Comparison of ENCODE assay signal across 19 mouse cellular contexts in genomic region chr5:72747384-72747783, GRCm38 (mm10). TPM values are rescaled to one million over a fixed set of nuclear protein-coding genes. Genes with fewer than 3 reads are reported as not detected.
DNase-seq lines count a peak whose midpoint lies in the region; ATAC-seq and TF ChIP-seq lines count a peak whose summit lies in the region.
"Had no signal": no experiment of that assay in that cellular context is flagged by ENCODE, and none has a peak within 500 bp of the region (broad histone marks: within the 10 kb centered on the region; RNA-seq: fewer than 3 reads in every experiment).

No protein-coding gene starts in this region.

- H3K4me3 ChIP-seq in forebrain, postnatal 0 days (ENCODE audit: low read depth, low read length), result no peak overlapping the region
- no peak overlapping the region for H3K4me3 ChIP-seq in forebrain, embryonic 12.5 days (replicated peaks)
- no peak overlapping the region for H3K4me3 ChIP-seq in cortical plate, adult 2 months (ENCODE audit: insufficient read depth, low read length)
- no peak overlapping the region for H3K4me3 ChIP-seq in hindbrain, embryonic 16.5 days (ENCODE audit: low read length)
- H3K4me3 ChIP-seq: embryonic facial prominence, embryonic 15.5 days; forebrain, embryonic 15.5 days; liver, embryonic 13.5 days; megakaryocyte, embryonic 14.5 days; neural tube, embryonic 13.5 days; stomach, embryonic 15.5 days had no signal

- H3K27me3 ChIP-seq in forebrain, postnatal 0 days (ENCODE audit: insufficient read depth, low read length), result no peaks in the 10 kb centered on the region
- no peaks in the 10 kb centered on the region for H3K27me3 ChIP-seq in forebrain, embryonic 12.5 days
- no peaks in the 10 kb centered on the region for H3K27me3 ChIP-seq in hindbrain, embryonic 16.5 days (replicated peaks; ENCODE audit: control insufficient read depth, insufficient read depth, low read length)
- H3K27me3 ChIP-seq: embryonic facial prominence, embryonic 15.5 days; forebrain, embryonic 15.5 days; liver, embryonic 13.5 days; neural tube, embryonic 13.5 days; stomach, embryonic 15.5 days had no signal

- no peak for ATAC-seq in forebrain, postnatal 0 days
- ATAC-seq in forebrain, embryonic 12.5 days (ENCODE audit: low FRiP score), result no peak
- ATAC-seq in hindbrain, embryonic 16.5 days, result no peak
- ATAC-seq: forebrain, embryonic 15.5 days; lung, postnatal 0 days had no signal

- 61% methylated on average over 4 of the region's 4 CpGs for WGBS in forebrain, postnatal 0 days
- 92% methylated on average over 4 of the region's 4 CpGs for WGBS in forebrain, embryonic 12.5 days
- 77% methylated on average over 4 of the region's 4 CpGs for WGBS in hindbrain, embryonic 16.5 days

- no peak for TF ChIP-seq CTCF in forebrain, postnatal 0 days (IDR thresholded peaks at IDR 0.05; ENCODE audit: low read depth)
- TF ChIP-seq CTCF in cortical plate, adult 2 months (IDR thresholded peaks at IDR 0.05; ENCODE audit: extremely low read depth, insufficient read depth, low read length), result no peak

- DNase-seq in forebrain, postnatal 0 days, result peak; percentile 53
- DNase-seq in left cerebral cortex, adult 18-20 months (ENCODE audit: low spot score in 2 of 2), result peak; percentile 56 to 71
- DNase-seq in right cerebral cortex, postnatal 10 days (ENCODE audit: low spot score in 2 of 2), result peak; percentile 81 to 90
- DNase-seq in heart, postnatal 25 days (ENCODE audit: low spot score), result no peak
- DNase-seq in gastrocnemius, adult 8-10 months (ENCODE audit: low spot score in 2 of 2), result no peak
- DNase-seq: adrenal gland, adult 2 months; cerebellum, postnatal 25 days; liver, embryonic 13.5 days; thymus, postnatal 4 days had no signal

- no peak for TF ChIP-seq POLR2A in cortical plate, adult 2 months (IDR thresholded peaks at IDR 0.05; ENCODE audit: extremely low read depth, insufficient read depth, low read length)

- intact Hi-C loops in heart, postnatal 25 days (cut with DNase I), result no loop called here

- no peaks in the 10 kb centered on the region for H3K4me1 ChIP-seq in forebrain, postnatal 0 days (ENCODE audit: insufficient read depth)
- H3K4me1 ChIP-seq in forebrain, embryonic 12.5 days, result no peaks in the 10 kb centered on the region
- H3K4me1 ChIP-seq in cortical plate, adult 2 months (ENCODE audit: control insufficient read depth, insufficient read depth, low read length), result peaks cover 2% of the 10 kb centered on the region; the same call in 1 of the 2 replicates
- no peaks in the 10 kb centered on the region for H3K4me1 ChIP-seq in hindbrain, embryonic 16.5 days (ENCODE audit: control insufficient read depth, insufficient read depth, low read depth, low read length)
- H3K4me1 ChIP-seq: embryonic facial prominence, embryonic 15.5 days; megakaryocyte, embryonic 14.5 days; stomach, embryonic 15.5 days had no signal

- no peak overlapping the region for H3K9ac ChIP-seq in forebrain, postnatal 0 days
- no peak overlapping the region for H3K9ac ChIP-seq in forebrain, embryonic 12.5 days
- no peak overlapping the region for H3K9ac ChIP-seq in hindbrain, embryonic 16.5 days (ENCODE audit: low read depth, low read length)
- H3K9ac ChIP-seq: embryonic facial prominence, embryonic 15.5 days; forebrain, embryonic 15.5 days; liver, embryonic 13.5 days; neural tube, embryonic 13.5 days; stomach, embryonic 15.5 days had no signal

- H3K36me3 ChIP-seq in forebrain, postnatal 0 days (ENCODE audit: insufficient read depth), result no peaks in the 10 kb centered on the region
- H3K36me3 ChIP-seq in forebrain, embryonic 12.5 days (replicated peaks), result no peaks in the 10 kb centered on the region
- H3K36me3 ChIP-seq in hindbrain, embryonic 16.5 days (ENCODE audit: control insufficient read depth, insufficient read depth, low read length), result no peaks in the 10 kb centered on the region
- H3K36me3 ChIP-seq: embryonic facial prominence, embryonic 15.5 days; forebrain, embryonic 15.5 days; liver, embryonic 13.5 days; neural tube, embryonic 13.5 days; stomach, embryonic 15.5 days had no signal

- no peaks in the 10 kb centered on the region for H3K9me3 ChIP-seq in forebrain, postnatal 0 days (ENCODE audit: low read length)
- no peaks in the 10 kb centered on the region for H3K9me3 ChIP-seq in forebrain, embryonic 12.5 days
- H3K9me3 ChIP-seq in hindbrain, embryonic 16.5 days (ENCODE audit: control insufficient read depth, low read length), result no peaks in the 10 kb centered on the region
- H3K9me3 ChIP-seq: embryonic facial prominence, embryonic 15.5 days; forebrain, embryonic 15.5 days; liver, embryonic 13.5 days; megakaryocyte, embryonic 14.5 days; neural tube, embryonic 13.5 days; stomach, embryonic 15.5 days had no signal

- H3K4me2 ChIP-seq in forebrain, postnatal 0 days (ENCODE audit: low read depth), result no peak overlapping the region
- no peak overlapping the region for H3K4me2 ChIP-seq in forebrain, embryonic 12.5 days
- no peak overlapping the region for H3K4me2 ChIP-seq in hindbrain, embryonic 16.5 days (ENCODE audit: low read length)
- H3K4me2 ChIP-seq: embryonic facial prominence, embryonic 15.5 days; forebrain, embryonic 15.5 days; liver, embryonic 13.5 days; neural tube, embryonic 13.5 days; stomach, embryonic 15.5 days had no signal

- no peak overlapping the region for H3K27ac ChIP-seq in forebrain, postnatal 0 days (ENCODE audit: low read depth, low read length)
- H3K27ac ChIP-seq in forebrain, embryonic 12.5 days, result no peak overlapping the region
- 0 out of 2 replicates have a peak overlapping the region, but pooled peaks have one; percentile 1 for H3K27ac ChIP-seq in cortical plate, adult 2 months (ENCODE audit: insufficient read depth, low read length)
- H3K27ac ChIP-seq in hindbrain, embryonic 16.5 days (ENCODE audit: low read depth, low read length), result no peak overlapping the region
- H3K27ac ChIP-seq: embryonic facial prominence, embryonic 15.5 days; forebrain, embryonic 15.5 days; liver, embryonic 13.5 days; neural tube, embryonic 13.5 days; stomach, embryonic 15.5 days had no signal

RNA-seq across cellular contexts. Expression of gene Txk, which starts 5.2 kb away (rescaled TPM):
- not detected in 2 replicates for total RNA-seq in forebrain, postnatal 0 days (2014; rRNA removed)
- polyA plus RNA-seq in forebrain, postnatal 0 days (2015; fragmentation: Nextera tagmentation; extraction: Ambion mirVana), result 0.06 and 0.13 TPM in 2 replicates
- polyA plus RNA-seq in forebrain, embryonic 12.5 days (2016; fragmentation: Nextera tagmentation; extraction: Ambion mirVana), result not detected in 2 replicates
- polyA plus RNA-seq in cortical plate, adult 2 months (2012; rRNA removed), result 0.13 and 0.21 TPM in 2 replicates
- total RNA-seq in left cerebral cortex, adult 18-20 months (2021), result under 1 TPM; 0.19 to 0.35 TPM
- 0.22 and 0.23 TPM in 2 replicates for polyA plus RNA-seq in hindbrain, embryonic 16.5 days (2015; fragmentation: Nextera tagmentation; extraction: Ambion mirVana)
- total RNA-seq in heart, postnatal 25 days (2021), result under 1 TPM; 0.08 to 0.14 TPM
- not detected for total RNA-seq in gastrocnemius, adult 8-10 months (2022)
- polyA plus RNA-seq: adrenal gland, adult 2 months; forebrain, embryonic 15.5 days; kidney, embryonic 14.5 days; liver, embryonic 13.5 days had no signal

Comparison
In these comparisons a context has a peak if more than half of its experiments do, and no peak if none do; other contexts are left out.
1. DNase-seq: peak in forebrain, postnatal 0 days (single experiment), left cerebral cortex, adult 18-20 months (2 of 2) and right cerebral cortex, postnatal 10 days (2 of 2); none in heart, postnatal 25 days (single experiment) and gastrocnemius, adult 8-10 months (0 of 2).